Mouse (Mus musculus) heart, adult 11 months (tissue): ENCODE data around the gene Capn15.
A peak's percentile ranks its signal among the peaks of the same experiment; 100 is the strongest.

Experiments
- DNase-seq: peaks from one replicate; pipeline ENCODE4 v3.0.0; 2022

Capn15 gene

DNA sequence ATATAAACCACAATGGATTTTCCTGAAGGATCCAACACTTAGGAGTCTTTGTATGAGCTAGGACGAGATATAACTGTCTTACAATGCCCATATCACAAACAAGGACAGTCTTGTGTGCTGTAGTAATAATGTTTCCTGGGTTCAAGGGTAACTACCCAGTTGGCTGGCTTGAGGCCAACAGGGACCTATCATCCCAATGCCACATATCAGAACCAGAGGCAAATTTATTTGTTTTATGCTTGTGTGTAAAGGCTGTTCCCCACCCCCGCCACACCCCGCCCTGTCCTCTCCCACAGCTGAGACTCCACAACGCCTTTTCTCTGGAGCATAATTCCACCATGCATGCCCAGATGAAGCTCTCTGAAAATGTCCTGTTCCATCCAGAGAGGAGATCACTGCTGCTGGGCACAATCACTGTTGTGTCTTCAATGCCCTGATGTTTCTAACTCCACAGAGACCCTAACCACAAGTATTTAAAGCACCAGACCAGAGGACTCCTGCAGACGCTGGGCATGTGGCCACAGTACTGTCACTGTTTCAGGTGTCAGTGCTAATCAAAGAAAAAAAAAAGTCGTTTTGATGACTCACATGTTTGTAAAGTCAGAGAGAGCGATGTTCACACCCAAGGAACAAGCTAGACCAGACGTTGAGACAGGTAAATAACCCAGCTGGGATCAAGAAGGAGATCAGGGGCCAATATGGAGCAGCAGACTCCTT lies 68.5 kb downstream of the Capn15 start:
- no peak for DNase-seq

GRCm38 (mm10) chr17:25914295-25914694 lies 71.3 kb downstream of the Capn15 start:
- DNase-seq: no peak

DNA sequence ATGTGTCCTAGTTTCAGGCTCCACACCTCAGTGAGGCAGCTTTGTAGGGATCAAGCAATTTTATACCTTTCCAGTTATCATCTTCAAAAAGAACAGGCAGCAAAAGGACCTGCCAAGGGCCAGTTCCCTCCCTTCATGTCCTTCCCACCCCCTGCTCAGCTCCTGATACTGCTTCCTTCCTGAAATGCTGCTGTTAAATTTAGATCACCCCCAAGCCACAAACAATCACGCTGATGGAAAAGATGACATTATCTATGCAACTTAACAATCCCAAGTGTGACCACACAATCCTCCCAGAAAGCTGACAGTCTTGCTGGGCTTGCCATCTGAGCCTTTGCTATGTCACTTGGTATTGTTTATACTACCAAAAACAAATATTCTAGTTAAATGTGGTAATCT lies 71.7 kb downstream of the Capn15 start:
- DNase-seq: peak; percentile 96

GRCm38 (mm10) chr17:25913186-25913876 lies 72.3 kb downstream of the Capn15 start:
- peak; percentile 94 for DNase-seq

DNA sequence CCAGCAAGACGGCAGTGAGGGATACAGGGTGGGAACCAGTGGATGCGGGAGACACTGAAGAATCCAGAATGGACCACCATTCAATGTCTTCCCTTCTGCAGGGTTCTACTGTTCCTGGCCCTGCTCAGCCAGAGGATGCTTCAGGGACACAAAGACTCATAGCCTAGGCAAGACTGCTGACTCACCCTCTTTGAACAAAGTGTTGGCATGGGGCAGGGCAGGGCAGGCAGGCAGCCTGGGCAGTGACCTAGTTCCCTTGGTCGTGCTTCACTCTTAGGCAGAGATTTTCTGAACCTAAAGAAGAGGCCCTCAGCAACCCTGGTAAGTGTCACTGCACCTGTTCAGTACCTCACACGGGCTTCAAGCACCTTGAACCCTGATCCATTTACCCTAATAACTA lies 73.8 kb downstream of the Capn15 start:
- peak; percentile 95 for DNase-seq
